Mouse (Mus musculus): ENCODE measurements around the gene Tubb4a.
"Not testable (repeated sequence)": the region's sequence is repeated elsewhere in the genome, so short reads cannot be mapped to it uniquely, and the experiment has no call there.

The Tubb4a gene

GRCm38 (mm10) chr17:57087049-57087832, at the start of gene Tubb4a:
Gene Tubb4a, minus strand, starts transcription at chr17:57087782.
- no peak for DNase-seq (ENCODE audit: low read depth, low spot score)

- DNase-seq (ENCODE audit: low read depth, low spot score), result no peak
Observed at GRCm38 (mm10) chr17:57135635-57136034, 48.1 kb upstream of the Tubb4a start.

DNA sequence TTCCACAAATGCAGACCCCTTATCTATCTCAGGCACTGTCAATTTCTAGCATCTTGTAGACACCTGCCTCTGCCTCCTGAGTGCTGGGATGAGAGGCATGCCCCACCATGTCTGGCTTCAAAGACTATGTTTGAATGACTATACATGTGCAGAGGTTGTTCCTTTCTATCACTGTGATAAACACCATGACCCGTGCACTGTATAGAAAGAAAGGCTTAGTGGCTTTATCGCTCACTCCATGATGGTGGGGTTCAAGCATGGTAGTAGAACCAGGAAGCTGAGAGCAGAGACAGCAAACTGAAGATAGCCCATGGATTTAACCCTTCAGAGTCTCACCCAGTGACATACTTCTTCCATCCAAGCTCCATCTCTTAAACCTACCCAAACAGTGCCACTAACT, 47.1 kb upstream of the Tubb4a start:
- no peak for DNase-seq (ENCODE audit: low read depth, low spot score)

DNA sequence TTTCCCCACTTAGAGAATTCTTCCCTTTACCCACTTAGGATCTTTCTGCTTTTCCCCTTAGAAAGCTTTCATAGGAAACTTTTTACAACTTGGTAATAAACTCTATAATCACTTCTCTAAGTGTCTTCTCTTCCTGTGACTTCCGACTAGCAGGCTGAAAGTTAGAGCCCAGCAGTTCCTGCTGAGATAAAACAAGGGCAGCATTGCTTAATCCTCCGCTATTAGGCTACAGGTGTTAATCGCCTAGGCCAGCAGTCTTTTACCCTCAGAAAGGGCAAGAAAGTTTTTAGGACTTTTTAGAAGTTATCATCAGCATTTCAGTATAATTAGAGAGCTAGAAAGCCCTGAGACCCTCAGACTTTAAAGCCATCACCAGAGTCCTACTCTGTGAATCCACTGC, 46.4 kb upstream of the Tubb4a start:
- DNase-seq (ENCODE audit: low read depth, low spot score), result not testable (repeated sequence)

DNA sequence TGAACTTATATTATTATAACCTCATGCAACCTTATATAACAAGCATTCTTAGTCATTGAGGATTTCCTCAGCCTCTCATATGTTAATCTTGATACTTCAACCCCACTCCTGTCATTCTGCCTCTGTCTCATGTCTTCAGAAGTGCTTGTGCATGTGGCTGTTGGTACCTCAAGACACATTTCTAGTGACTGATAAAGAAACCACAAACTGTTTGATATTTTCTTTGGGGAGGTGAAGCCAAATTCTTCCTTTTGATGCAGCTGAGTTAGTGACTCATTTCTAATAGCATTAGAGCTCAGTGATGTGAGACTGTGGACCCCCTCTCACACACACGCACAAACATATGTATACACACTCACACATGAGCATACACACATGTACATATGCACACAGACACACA, 44.2 kb upstream of the Tubb4a start:
- DNase-seq (ENCODE audit: low read depth, low spot score), result no peak

GRCm38 (mm10) chr17:57125853-57126622, 38.5 kb upstream of the Tubb4a start:
- DNase-seq (ENCODE audit: low read depth, low spot score), result no peak

- DNase-seq (ENCODE audit: low read depth, low spot score), result no peak
Observed at GRCm38 (mm10) chr17:57124792-57125191, 37.2 kb upstream of the Tubb4a start.

DNA sequence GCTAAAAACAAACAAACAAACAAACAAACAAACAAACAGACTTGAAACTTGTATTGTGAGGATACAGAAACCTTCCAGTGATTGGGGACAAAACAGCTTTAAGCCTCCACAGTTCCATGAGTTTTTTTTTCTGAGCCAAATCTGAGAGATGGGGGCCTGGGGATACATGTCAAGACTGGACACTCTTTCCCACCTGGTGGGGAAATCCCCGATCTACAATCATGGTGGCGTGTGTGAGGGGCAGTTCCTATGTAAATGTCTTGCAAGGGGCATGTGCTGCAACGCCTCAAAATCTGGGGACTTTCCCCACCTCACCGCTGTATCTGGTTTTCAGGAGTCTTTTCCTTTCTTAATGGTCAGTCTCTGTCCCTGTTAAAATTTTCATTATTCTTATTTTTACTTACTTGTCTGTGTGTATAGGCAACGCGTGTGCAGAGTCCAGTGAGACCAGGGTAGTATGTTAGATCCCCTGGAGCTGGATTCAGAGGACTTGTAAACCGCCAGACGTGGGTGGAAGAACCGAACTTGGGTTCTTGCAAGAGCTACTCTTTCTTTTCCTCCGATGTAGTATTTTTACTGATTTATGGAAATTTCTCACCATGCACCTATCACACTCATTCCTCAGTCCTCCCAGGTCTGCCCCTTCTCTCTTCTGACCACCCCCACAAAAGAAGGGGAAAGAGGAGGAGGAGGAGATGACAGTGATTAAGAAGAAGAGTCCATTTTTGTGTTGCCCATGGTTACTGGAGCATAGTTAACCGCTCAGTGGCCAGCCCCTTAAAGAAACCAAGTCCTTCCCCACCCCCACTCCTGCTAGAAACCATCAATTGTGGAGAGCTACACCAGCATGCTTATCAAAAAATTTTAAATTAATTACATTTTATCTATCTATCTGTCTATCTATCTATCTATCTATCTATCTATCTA, 35.9 kb upstream of the Tubb4a start:
- no peak for DNase-seq (ENCODE audit: low read depth, low spot score)

DNA sequence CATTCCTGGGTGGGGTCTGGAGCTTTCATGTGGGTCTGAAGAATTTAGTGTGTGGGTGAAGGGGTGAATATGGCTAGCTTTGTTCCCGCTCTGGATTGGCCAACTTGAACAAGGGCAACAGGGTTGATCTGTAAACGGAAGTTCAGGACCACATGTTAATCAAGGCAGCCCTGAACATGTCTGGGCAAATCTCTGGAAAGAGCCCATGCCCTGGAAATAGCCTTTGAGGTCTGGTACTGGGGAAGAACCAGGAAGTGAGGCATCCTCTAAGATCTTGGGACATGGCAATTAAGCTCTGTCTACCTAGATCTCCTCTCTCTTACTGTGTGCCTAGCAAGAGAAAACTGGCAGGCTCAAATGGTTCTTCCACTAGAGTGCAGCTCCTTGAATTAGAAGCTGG, 34.3 kb upstream of the Tubb4a start:
- DNase-seq (ENCODE audit: low read depth, low spot score), result no peak

DNA sequence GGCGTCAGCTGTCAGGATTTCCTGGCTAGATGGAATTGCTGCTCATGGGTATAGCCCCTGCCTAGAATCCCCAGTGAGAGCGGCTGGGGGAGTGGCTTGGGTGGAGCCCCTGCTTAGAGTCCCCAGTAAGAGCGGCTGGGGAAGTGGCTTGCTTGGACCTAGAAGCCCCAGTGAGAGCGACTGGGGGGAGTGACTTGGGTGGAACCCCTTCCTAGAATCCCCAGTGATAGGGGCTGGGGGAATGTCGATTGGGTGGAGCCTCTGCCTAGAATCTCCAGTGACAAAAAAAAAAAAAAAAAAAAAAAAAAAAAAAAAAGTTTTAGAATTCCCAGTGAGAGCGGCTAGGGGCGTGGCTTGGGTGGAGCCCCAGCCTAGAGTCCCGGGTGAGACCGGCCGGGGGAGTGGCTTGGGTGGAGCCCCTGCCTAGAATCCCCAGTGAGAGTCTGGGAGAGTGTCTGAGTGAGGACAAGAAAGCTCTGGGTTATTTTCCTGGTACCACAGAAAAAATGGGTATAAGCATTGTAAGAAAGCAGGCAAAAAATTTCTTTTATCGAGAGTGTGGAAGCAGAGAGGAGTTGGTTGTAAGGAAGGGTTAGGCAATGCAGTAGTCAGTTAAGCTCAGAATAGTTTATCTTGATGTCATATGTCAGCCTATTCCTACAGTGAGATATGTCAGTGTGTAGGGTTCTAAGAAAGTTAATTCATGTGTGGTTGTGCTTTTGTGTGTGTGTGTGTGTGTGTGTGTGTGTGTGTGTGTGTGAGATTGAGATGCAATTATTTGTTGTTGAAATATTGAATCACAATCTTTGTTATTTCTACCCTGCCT, 31.2 kb upstream of the Tubb4a start:
- DNase-seq (ENCODE audit: low read depth, low spot score), result no peak

DNA sequence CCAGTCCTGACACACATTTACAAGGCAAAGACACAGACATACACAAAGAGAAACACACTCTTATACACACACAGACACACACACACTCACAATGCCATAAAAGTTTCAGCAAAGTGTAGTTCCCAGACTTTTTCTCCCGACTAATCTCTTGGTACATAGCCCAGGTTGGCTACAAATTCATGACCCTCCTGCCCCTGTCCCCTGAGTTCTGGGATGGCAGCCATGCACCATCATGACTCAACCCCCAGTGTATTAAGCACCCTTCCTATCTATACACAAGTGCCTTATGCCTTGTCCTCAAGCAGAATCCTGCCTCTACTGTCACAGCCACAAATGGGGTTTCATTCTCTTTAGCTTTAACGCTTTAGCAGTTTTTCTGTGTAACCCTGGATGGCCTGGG, 29.2 kb upstream of the Tubb4a start:
- DNase-seq (ENCODE audit: low read depth, low spot score), result no peak

DNA sequence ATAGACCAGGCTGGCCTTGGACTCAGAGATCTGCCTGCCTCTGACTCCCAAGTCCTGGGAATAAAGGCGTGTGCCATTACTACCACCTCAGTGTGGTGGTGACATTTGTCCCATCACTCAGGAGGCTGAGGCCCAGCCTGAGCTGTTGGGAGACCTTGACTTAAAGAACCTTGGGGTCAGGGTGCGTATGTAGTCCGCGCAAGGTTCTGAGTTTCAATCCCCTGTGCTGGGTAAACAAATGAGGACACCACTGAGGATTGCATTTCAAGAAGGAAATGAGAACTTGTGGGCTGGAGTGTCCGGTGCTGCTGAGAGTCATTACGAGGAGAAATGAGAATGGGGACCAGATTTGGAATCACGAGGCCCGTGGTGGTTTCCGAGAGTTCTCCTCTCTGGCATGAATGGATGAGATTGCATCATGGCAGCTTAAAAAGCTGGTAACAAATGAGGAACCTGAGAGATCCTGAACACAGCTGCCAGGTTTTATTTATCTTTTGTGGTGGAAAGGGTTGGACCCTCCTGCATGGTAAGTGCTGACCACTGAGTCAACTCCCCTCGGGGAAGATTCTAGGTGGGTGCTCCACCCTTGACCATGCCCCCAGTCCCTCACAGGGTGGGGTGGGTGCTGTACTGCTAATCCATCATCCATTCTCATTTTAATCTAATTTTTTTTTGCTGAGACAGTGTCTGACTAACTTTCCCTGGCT, 25.3 kb upstream of the Tubb4a start:
- DNase-seq (ENCODE audit: low read depth, low spot score), result no peak

DNA sequence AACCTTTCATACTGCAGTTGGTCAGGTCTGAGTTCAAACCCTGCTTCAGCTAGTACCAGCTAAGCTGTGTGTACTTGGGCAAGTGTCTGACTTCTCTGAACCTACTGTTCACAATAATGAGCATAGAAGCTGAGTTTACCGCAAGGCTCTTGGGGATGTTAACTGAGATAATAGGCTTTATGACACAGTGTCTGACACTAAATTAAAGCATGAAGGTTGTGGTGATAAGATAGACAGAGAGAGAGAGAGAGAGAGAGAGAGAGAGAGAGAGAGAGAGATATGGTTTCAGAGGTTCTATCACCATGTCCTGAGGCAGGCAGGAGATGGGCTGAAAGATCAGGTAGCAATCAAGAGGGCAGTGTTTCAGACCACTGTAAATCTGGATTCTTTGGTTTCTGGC, 22.4 kb upstream of the Tubb4a start:
- DNase-seq (ENCODE audit: low read depth, low spot score), result no peak

DNA sequence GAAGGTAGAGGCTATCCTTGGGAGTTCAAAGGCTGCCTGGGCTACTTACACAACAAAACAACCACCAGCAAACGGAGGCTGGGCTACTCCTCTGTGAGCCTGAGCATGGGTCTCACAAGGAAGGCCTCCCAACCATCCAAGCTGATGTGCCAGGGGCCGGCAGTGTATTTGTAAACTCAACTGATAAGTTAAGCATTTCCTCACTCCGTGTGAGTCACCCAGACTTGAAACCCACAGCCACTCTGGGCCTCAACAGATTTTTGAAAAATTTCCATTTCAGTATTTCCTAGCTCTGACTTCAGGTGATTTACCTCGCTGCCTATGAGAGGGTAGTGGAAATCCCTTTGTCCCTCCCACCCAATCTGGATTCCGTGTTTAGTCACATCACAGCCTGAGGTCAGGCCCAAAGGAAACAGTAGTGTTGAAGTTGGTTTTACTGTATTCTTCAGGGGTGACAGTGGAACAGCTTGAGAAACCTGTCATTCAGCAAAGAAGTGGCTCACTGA, 21.1 kb upstream of the Tubb4a start:
- no peak for DNase-seq (ENCODE audit: low read depth, low spot score)

GRCm38 (mm10) chr17:57108040-57108665, 20.6 kb upstream of the Tubb4a start:
- no peak for DNase-seq (ENCODE audit: low read depth, low spot score)

GRCm38 (mm10) chr17:57107064-57107463, 19.5 kb upstream of the Tubb4a start:
- DNase-seq (ENCODE audit: low read depth, low spot score), result no peak

DNA sequence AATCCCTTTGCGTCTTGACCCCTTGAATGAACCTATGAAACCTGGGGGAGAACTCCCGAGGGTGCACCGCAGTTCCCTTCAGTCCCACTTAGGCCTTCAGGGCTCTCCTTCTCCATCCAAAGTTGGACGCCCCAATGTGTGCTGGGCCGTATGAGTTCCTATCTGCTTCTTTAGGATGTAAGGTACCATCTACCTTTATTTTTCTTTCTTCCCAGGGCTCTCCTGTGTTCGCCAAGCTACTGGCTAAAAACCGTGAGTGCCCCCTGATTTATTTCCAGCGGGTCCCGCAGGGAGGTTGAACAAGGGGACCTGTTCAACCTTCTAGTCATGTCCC, 18.4 kb upstream of the Tubb4a start:
- DNase-seq (ENCODE audit: low read depth, low spot score), result no peak

- DNase-seq (ENCODE audit: low read depth, low spot score), result no peak
Observed at GRCm38 (mm10) chr17:57105181-57106034, 17.8 kb upstream of the Tubb4a start, which contains the start of gene Tnfsf9. Gene Tnfsf9, plus strand, starts transcription at chr17:57105325.

- no peak for DNase-seq (ENCODE audit: low read depth, low spot score)
Observed at GRCm38 (mm10) chr17:57104496-57104895, 16.9 kb upstream of the Tubb4a start.
